Mouse (Mus musculus) frontal cortex, adult 2 months (tissue): ENCODE measurements around the gene Bola3. TPM values are rescaled to one million over a fixed set of nuclear protein-coding genes. Genes with fewer than 3 reads are reported as not detected.
"Not testable (repeated sequence)": the region's sequence is repeated elsewhere in the genome, so short reads cannot be mapped to it uniquely, and the experiment has no call there.

Source experiments
- DNase-seq, 2 experiments: peaks; one replicate each; pipeline ENCODE4 v3.0.0; 2022; ENCODE audit warnings: low spot score in 1 of 2; ENCODE audit errors: extremely low spot score in 1 of 2
- polyA plus RNA-seq: library from polyadenylated mRNA; depleted of rRNA; stranded (reverse); fragments of >200 nt; gene quantifications from 2 replicates; pipeline ENCODE4 v1.2.3, GENCODE M21; 2012

Gene Bola3
- polyA plus RNA-seq, 1 experiment = 41.8 TPM

- DNase-seq = not testable (repeated sequence)
These were observed 3.7 kb upstream of the Bola3 start for GRCm38 (mm10) chr6:83345285-83345684.

- DNase-seq = no peak
These were observed 1.0 kb upstream of the Bola3 start for GRCm38 (mm10) chr6:83347916-83348315.

- peak; percentile 55 to 92 for DNase-seq
These were observed 469 bp downstream of the Bola3 start for GRCm38 (mm10) chr6:83349274-83349958.

GRCm38 (mm10) chr6:83350172-83350571 is 1.2 kb downstream of the Bola3 start:
- DNase-seq = no peak

GRCm38 (mm10) chr6:83350851-83351405 is 2.0 kb downstream of the Bola3 start:
- no peak for DNase-seq

GRCm38 (mm10) chr6:83351490-83352160 is 2.7 kb downstream of the Bola3 start:
- DNase-seq = no peak

GRCm38 (mm10) chr6:83352666-83353410 is 3.9 kb downstream of the Bola3 start:
- peak in 1 of 2 experiments; percentile 47 for DNase-seq

GRCm38 (mm10) chr6:83354856-83355781 is 6.2 kb downstream of the Bola3 start:
- DNase-seq = no peak

GRCm38 (mm10) chr6:83356569-83357138 is 7.7 kb downstream of the Bola3 start:
- peak; percentile 38 to 93 for DNase-seq

- DNase-seq = no peak
These were observed 8.5 kb downstream of the Bola3 start for GRCm38 (mm10) chr6:83357436-83357835.

- DNase-seq = no peak
These were observed 12.7 kb downstream of the Bola3 start for GRCm38 (mm10) chr6:83361523-83362248.

- DNase-seq = no peak
These were observed 14.1 kb downstream of the Bola3 start for GRCm38 (mm10) chr6:83363075-83363474.

- no peak for DNase-seq
These were observed 21.5 kb downstream of the Bola3 start for GRCm38 (mm10) chr6:83370316-83370965.

- DNase-seq = peak in 1 of 2 experiments; percentile 63
These were observed 22.4 kb downstream of the Bola3 start for GRCm38 (mm10) chr6:83371350-83371749.

GRCm38 (mm10) chr6:83373704-83374300 is 24.9 kb downstream of the Bola3 start:
- no peak for DNase-seq

GRCm38 (mm10) chr6:83381510-83382491 is 32.9 kb downstream of the Bola3 start:
- DNase-seq = no peak

- no peak for DNase-seq
These were observed 36.7 kb downstream of the Bola3 start for GRCm38 (mm10) chr6:83385569-83386090.
